Mouse (Mus musculus) intestine, embryonic 16.5 days (tissue): ENCODE measurements around the gene Cox6a1. TPM values are rescaled to one million over a fixed set of nuclear protein-coding genes. Genes with fewer than 3 reads are reported as not detected.

Experiments used
- ATAC-seq: fragments of 200-750 bp; cut with Nextera tagmentation; 2 replicates; pipeline ENCODE4 v1.8.0; 2017; ENCODE audit warnings: moderate TSS enrichment, moderate library complexity
- H3K27ac ChIP-seq: fragments of 300-500 bp; sonication (generic); 2 replicates; pipeline ENCODE4 v1.5.1; 2014; ENCODE audit warnings: mild to moderate bottlenecking, low read length
- H3K27me3 ChIP-seq: fragments of 300-500 bp; sonication (generic); replicated peaks from 2 replicates; pipeline ENCODE4 v1.6.1; 2014; ENCODE audit warnings: low read length, control low read depth, mixed read lengths; ENCODE audit not compliant: control insufficient read depth, insufficient read depth
- H3K36me3 ChIP-seq: fragments of 300-500 bp; sonication (generic); 2 replicates; pipeline ENCODE4 v1.6.1; 2014; ENCODE audit warnings: low read length, control low read depth; ENCODE audit not compliant: control insufficient read depth, insufficient read depth
- H3K4me1 ChIP-seq: fragments of 300-500 bp; sonication (generic); 2 replicates; pipeline ENCODE4 v1.6.1; 2014; ENCODE audit warnings: low read length, control low read depth, mixed read lengths; ENCODE audit not compliant: control insufficient read depth, insufficient read depth
- H3K4me2 ChIP-seq: fragments of 300-500 bp; sonication (generic); 2 replicates; pipeline ENCODE4 v1.6.1; 2014; ENCODE audit warnings: low read depth, low read length, control low read depth
- H3K4me3 ChIP-seq: fragments of 300-500 bp; sonication (generic); 2 replicates; pipeline ENCODE4 v1.5.1; 2014; ENCODE audit warnings: mild to moderate bottlenecking, low read length
- H3K9ac ChIP-seq: fragments of 300-500 bp; sonication (generic); 2 replicates; pipeline ENCODE4 v1.6.1; 2014; ENCODE audit warnings: low read depth, low read length
- H3K9me3 ChIP-seq: fragments of 300-500 bp; sonication (generic); 2 replicates; pipeline ENCODE4 v1.6.1; 2016; ENCODE audit warnings: low read length, control low read depth; ENCODE audit not compliant: control insufficient read depth
- WGBS: fragments of 180-500 bp; shearing (Covaris S2); extraction: QIAGEN DNeasy Blood & Tissue Kit; methylation state at CpG from one replicate; pipeline ENCODE4 v1.1.7; 2014; 5-methylcytosine and 5-hydroxymethylcytosine counted together
- polyA plus RNA-seq: library from polyadenylated mRNA; unstranded; fragments of >200 nt; fragmentation: Nextera tagmentation; extraction: Ambion mirVana; gene quantifications from 2 replicates; pipeline ENCODE4 v1.2.1, GENCODE M21; 2015

Cox6a1 gene
- polyA plus RNA-seq, 1 experiment from 2014 or later, result 1,462 TPM

DNA sequence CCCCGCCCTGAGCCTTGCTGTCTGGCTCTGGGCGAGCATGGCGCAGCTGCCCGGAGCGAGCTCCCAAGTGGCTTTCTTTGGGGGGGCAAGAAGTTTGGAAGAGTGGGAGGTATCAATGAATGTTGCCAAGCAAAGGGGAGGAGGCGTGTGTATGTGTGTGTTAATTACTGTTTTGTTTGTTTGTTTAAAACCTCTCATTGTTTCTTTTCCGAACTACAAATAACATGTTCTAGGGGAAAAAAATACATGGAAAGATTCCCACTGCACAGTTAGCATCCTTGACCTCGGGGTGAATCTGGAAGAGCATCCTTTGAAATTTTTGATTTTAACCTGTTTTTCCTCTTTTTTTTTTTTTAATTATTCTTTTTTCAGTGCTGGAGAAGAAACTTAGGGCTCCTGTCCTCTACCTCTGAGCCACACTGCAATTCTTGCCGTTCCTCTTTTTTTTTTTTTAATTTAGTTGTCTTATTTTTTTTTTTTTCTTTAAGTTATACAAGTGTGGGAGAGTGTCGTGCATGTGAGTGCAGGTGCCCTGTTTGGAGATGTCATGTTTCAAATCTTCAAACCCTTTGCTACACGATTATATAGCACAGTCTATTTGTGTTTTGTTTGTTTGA, 25.5 kb upstream of the Cox6a1 start:
- WGBS, result 23% methylated on average over 11 of the region's 11 CpGs
- Histone ChIP-seq H3K36me3 (no peaks in the 10 kb centered on the region), H3K9ac (peak overlapping the region; percentile 50; the same call in 1 of the 2 replicates), H3K27ac (no peak overlapping the region), H3K27me3 (no peaks in the 10 kb centered on the region), H3K9me3 (no peaks in the 10 kb centered on the region), H3K4me2 (peak overlapping the region; percentile 49), H3K4me3 (peak overlapping the region; percentile 26), H3K4me1 (peaks cover 3% of the 10 kb centered on the region; the same call in 1 of the 2 replicates)
- no peak for ATAC-seq

DNA sequence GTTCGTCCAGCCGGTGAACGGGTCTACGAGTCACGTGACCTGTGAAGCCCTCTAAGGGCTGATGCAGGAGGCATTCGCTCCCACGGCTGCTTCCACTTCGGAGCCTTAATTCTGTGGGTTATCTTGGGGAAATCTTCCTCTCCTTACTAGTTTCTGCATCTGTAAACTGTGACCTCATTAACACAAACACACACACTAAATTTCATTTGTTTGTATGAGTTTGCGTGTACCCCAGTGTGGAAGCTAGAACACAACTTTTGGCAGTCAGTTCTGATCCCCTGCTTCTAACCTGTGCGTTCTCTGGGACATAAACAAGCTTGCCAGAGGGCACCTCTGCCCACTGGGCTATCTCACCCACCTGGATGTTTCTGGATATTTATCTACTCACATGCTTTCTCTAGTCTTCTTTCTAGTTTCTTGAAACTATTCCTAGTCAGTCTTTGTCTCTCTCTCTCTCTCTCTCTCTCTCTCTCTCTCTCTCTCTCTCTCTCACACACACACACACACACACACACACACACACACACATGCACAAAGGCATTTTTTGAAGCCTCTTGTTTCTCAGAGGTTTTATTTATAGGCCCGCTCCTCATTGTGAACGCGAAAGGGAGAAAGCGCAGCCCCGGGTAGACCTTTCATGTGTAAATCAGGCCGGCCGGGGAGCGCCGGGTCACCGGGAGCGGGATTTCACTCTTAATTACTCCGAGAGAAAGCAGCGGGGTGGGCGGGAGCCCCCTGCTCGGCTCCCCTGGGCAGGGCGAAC, 24.8 kb upstream of the Cox6a1 start:
- Histone ChIP-seq H3K9me3 (no peaks in the 10 kb centered on the region), H3K4me3 (peak overlapping the region; percentile 26), H3K4me2 (peak overlapping the region; percentile 49), H3K4me1 (peaks cover 3% of the 10 kb centered on the region; the same call in 1 of the 2 replicates), H3K9ac (peak overlapping the region; percentile 50; the same call in 1 of the 2 replicates), H3K27me3 (no peaks in the 10 kb centered on the region), H3K27ac (no peak overlapping the region), H3K36me3 (no peaks in the 10 kb centered on the region)
- no peak for ATAC-seq
- WGBS, result 25% methylated on average over 26 of the region's 26 CpGs

DNA sequence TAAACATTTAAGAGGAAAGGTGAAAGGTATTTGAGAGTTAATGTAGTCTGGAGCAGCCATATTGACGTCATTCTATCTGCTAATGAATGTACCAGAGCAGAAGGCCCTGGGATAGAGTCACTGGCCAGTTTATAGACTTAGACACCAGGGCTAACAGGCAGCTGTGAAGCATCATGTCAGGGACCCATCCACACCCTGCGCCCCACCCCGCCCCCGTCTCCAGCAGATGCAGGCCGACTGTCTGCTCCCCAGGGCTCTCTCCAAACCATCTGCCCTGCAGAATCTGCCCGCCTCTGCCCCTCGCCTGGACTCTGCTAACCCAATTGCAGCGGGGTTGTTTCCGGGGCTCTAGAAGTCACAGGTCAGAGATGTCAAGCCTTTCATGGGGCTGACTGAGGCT, 23.0 kb upstream of the Cox6a1 start:
- 41% methylated on average over 9 of the region's 9 CpGs for WGBS
- Histone ChIP-seq H3K9me3 (no peaks in the 10 kb centered on the region), H3K4me2 (no peak overlapping the region), H3K27ac (no peak overlapping the region), H3K36me3 (no peaks in the 10 kb centered on the region), H3K4me1 (peaks cover 3% of the 10 kb centered on the region; the same call in 1 of the 2 replicates), H3K27me3 (no peaks in the 10 kb centered on the region), H3K9ac (no peak overlapping the region), H3K4me3 (no peak overlapping the region)
- ATAC-seq, result no peak

DNA sequence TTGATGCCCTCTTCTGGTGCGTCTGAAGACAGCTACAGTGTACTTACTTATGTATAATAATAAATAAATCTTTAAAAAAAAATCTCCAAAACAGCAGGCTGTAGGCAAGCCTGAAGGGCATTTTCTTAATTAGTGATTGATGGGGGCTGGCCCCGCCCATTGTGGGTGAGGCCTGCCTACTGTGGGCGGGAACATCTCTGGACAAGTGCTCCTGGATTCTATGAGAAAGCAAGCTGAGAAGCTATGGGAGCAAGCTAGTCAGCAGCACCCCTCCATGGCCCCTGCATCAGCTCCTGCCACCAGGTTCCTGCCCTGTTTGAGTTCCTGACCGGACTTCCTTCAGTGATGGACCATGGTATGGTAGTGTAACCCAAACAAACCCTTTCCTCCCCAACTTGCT, 16.0 kb upstream of the Cox6a1 start:
- Histone ChIP-seq H3K27ac (no peak overlapping the region), H3K4me3 (no peak overlapping the region), H3K9ac (no peak overlapping the region), H3K27me3 (no peaks in the 10 kb centered on the region), H3K4me1 (no peaks in the 10 kb centered on the region), H3K36me3 (no peaks in the 10 kb centered on the region), H3K4me2 (no peak overlapping the region), H3K9me3 (no peaks in the 10 kb centered on the region)
- WGBS, result 84% methylated on average over 4 of the region's 4 CpGs
- no peak for ATAC-seq

DNA sequence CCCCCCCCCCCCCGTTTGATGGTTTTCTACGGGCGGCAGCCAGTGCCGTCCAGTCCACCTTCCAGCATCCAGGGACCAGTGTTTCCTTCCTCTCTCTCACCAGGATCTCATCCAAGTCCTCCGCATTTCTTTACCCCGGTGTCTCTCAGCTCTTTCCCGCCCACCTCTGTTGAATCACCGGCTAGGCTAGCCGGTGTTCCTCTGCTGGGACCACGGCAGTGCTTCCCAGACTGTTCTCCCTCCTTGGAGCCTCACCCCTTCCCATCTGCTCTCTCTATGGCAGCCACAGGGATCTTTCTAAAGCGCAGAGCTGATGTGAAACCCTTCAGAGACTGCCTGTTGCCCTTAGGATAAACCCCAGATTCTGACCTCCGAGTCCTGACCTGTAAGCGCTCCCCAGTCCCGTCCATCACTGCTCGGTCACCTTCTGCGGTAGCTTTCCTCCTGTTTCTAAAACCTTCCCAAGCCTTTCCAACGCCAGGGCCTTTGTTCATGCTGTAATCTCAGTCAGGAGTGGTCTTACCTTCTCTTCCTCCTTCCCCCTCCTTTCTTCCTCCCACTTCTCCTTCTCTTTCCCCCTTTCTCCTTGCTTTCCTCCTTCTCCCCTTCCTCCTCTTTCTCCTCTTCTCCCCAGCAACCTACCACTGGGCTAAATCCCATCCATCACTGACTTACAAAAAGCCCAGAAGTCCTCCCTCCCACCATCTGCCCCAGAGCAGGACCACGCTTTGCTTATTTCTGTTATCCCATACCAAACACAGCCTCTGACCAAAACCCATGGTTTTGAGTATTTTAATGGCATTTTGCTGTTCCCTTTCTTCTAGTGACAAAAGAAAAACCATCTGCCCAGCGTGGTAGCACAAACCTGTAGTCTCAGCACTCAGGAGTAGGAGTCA, 14.3 kb upstream of the Cox6a1 start:
- no peak for ATAC-seq
- WGBS, result 27% methylated on average over 19 of the region's 19 CpGs
- no peak overlapping the region for H3K27ac ChIP-seq
- H3K36me3 ChIP-seq, result no peaks in the 10 kb centered on the region
- H3K4me2 ChIP-seq, result no peak overlapping the region
- H3K9me3 ChIP-seq, result no peaks in the 10 kb centered on the region
- no peaks in the 10 kb centered on the region for H3K4me1 ChIP-seq
- no peak overlapping the region for H3K9ac ChIP-seq
- no peak overlapping the region for H3K4me3 ChIP-seq
- no peaks in the 10 kb centered on the region for H3K27me3 ChIP-seq

DNA sequence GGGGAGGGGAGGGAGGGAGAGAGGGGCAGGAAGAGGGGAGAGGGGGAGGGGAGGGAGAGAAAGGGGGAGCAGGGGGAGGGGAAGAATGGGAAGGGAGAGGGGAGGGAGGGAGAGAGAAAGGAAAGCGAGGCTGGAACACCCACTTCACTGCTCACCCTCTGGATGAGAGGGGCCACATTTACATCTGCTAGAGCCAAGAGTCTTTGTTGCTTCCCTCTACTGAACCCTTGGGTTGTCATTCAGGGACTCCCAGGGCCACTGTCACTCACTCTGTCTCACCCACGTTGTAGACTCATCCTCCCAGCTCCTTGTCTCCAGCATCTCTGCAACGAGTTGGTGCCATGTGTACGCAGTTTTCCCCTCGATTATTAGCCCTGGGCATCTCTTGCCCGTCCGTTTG, 13.4 kb upstream of the Cox6a1 start:
- no peaks in the 10 kb centered on the region for H3K27me3 ChIP-seq
- no peaks in the 10 kb centered on the region for H3K9me3 ChIP-seq
- no peak for ATAC-seq
- 33% methylated on average over 7 of the region's 7 CpGs for WGBS
- H3K36me3 ChIP-seq, result no peaks in the 10 kb centered on the region
- H3K4me1 ChIP-seq, result no peaks in the 10 kb centered on the region
- H3K4me2 ChIP-seq, result no peak overlapping the region
- no peak overlapping the region for H3K27ac ChIP-seq
- H3K9ac ChIP-seq, result no peak overlapping the region
- no peak overlapping the region for H3K4me3 ChIP-seq

DNA sequence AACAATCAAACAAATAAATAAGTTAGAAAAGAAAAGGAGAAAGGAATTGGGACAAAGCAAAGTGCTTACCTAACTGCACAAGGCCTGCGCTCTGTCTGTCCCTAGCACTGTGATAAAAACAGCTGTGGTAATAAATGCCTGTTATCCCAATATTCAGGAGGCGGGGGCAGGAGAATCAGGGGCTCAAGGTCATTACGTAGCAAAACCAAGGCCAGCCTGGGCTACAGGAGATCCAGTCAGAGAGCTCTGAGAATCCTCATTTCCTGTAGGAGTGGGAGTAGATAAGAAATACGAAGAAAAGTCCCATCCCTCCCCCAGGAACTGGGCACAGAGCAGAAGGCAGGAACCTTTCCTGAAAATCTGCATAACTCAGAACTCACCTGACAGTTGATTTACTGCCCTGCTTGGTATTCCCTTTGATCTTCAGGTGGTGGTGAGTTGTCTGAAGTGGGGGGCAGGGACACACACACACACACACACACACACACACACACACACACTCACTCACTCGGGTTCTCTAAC, 11.1 kb upstream of the Cox6a1 start:
- 43% methylated on average over 5 of the region's 5 CpGs for WGBS
- Histone ChIP-seq H3K27me3 (no peaks in the 10 kb centered on the region), H3K36me3 (no peaks in the 10 kb centered on the region), H3K4me3 (no peak overlapping the region), H3K27ac (no peak overlapping the region), H3K9ac (no peak overlapping the region), H3K4me1 (no peaks in the 10 kb centered on the region), H3K9me3 (no peaks in the 10 kb centered on the region), H3K4me2 (no peak overlapping the region)
- peak; percentile 47 for ATAC-seq

DNA sequence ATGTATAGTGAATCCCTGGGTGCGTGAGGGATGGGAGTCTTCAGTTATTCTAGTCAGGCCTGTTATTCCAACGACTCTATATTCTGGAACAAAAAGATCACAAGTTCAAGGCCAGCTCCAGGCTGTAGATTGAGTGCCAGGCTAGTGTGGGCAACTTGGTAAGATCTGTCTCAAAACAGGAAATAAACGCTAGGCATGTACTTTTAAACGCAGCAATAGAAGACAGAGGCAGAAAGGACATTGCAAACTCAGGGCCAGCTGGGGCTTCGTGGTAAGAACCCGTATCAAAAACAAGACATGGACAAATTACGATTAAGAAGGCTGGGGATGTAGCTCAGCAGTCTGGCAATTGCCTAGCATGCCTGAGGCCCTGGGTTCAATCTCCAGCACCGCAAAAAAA, 10.7 kb upstream of the Cox6a1 start:
- Histone ChIP-seq H3K27me3 (no peaks in the 10 kb centered on the region), H3K36me3 (no peaks in the 10 kb centered on the region), H3K9ac (no peak overlapping the region), H3K27ac (no peak overlapping the region), H3K4me3 (no peak overlapping the region), H3K9me3 (no peaks in the 10 kb centered on the region), H3K4me1 (no peaks in the 10 kb centered on the region), H3K4me2 (no peak overlapping the region)
- ATAC-seq, result no peak
- WGBS, result 81% methylated on average over 8 of the region's 8 CpGs

DNA sequence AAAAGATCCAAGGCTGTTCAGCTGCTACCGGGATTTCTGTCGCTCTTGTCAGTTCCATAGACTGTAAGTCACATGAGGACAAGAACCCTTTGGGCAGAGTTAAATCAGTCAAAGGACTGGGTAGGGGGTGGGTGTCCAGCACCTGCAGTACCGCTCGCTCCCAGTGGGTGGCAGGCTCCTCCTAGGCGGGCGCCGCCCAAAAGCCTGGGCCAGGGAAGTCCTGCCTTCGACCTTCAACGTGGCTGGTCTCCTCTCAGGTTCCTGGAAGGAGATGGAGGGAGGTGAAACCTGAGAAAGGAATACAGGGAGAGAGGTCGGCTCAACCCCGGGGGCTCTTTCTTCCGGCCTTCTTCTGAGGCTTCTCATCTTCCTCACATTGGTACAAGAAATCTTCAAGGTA, 10.1 kb upstream of the Cox6a1 start:
- no peaks in the 10 kb centered on the region for H3K36me3 ChIP-seq
- H3K27me3 ChIP-seq, result no peaks in the 10 kb centered on the region
- peak; percentile 79; the same call in 1 of the 2 replicates for ATAC-seq
- no peak overlapping the region for H3K4me2 ChIP-seq
- H3K4me3 ChIP-seq, result no peak overlapping the region
- WGBS, result 6% methylated on average over 12 of the region's 12 CpGs
- H3K27ac ChIP-seq, result no peak overlapping the region
- H3K9ac ChIP-seq, result no peak overlapping the region
- no peaks in the 10 kb centered on the region for H3K4me1 ChIP-seq
- H3K9me3 ChIP-seq, result no peaks in the 10 kb centered on the region
